Mouse (Mus musculus) liver, embryonic 11.5 days (tissue): ENCODE data around the gene Lrp5. TPM values are rescaled to one million over a fixed set of nuclear protein-coding genes. Genes with fewer than 3 reads are reported as not detected.

Source experiments
- ATAC-seq: fragments of 200-750 bp; cut with Nextera tagmentation; replicated peaks from 2 replicates; pipeline ENCODE4 v1.8.0; 2017; ENCODE audit warnings: moderate number of reproducible peaks, mild to moderate bottlenecking, moderate TSS enrichment, moderate library complexity; ENCODE audit not compliant: low FRiP score
- DNase-seq: peaks from one replicate; pipeline ENCODE4 v3.0.0-alpha.2; 2017; ENCODE audit warnings: low spot score
- H3K27ac ChIP-seq: fragments of 300-500 bp; sonication (generic); 2 replicates; pipeline ENCODE4 v1.5.1; 2014; ENCODE audit warnings: mild to moderate bottlenecking, low read depth, low read length, control low read depth
- H3K27me3 ChIP-seq: fragments of 300-500 bp; sonication (generic); replicated peaks from 2 replicates; pipeline ENCODE4 v1.6.1; 2014; ENCODE audit warnings: low read length, mixed read lengths; ENCODE audit not compliant: control insufficient read depth, insufficient read depth
- H3K36me3 ChIP-seq: fragments of 300-500 bp; sonication (generic); 2 replicates; pipeline ENCODE4 v1.6.1; 2014; ENCODE audit warnings: mild to moderate bottlenecking, low read length, moderate library complexity, mixed read lengths; ENCODE audit not compliant: control insufficient read depth, insufficient read depth
- H3K4me1 ChIP-seq: fragments of 300-500 bp; sonication (generic); replicated peaks from 2 replicates; pipeline ENCODE4 v1.6.1; 2014; ENCODE audit warnings: low read length, mixed read lengths; ENCODE audit not compliant: control insufficient read depth, insufficient read depth
- H3K4me2 ChIP-seq: fragments of 300-500 bp; sonication (generic); 2 replicates; pipeline ENCODE4 v1.6.1; 2014; ENCODE audit warnings: mild to moderate bottlenecking, control low read depth, moderate library complexity
- H3K4me3 ChIP-seq: fragments of 300-500 bp; sonication (generic); 2 replicates; pipeline ENCODE4 v1.5.1; 2014; ENCODE audit warnings: low read depth, low read length, control low read depth
- H3K9ac ChIP-seq: fragments of 300-500 bp; sonication (generic); 2 replicates; pipeline ENCODE4 v1.6.1; 2014; ENCODE audit warnings: low read depth, low read length, control low read depth
- H3K9me3 ChIP-seq: fragments of 300-500 bp; sonication (generic); 2 replicates; pipeline ENCODE4 v1.6.1; 2016; ENCODE audit warnings: low read length, inconsistent platforms, mixed read lengths; ENCODE audit not compliant: control insufficient read depth
- WGBS: fragments of 180-500 bp; shearing (Covaris S2); extraction: QIAGEN DNeasy Blood & Tissue Kit; methylation state at CpG from one replicate; pipeline ENCODE4 v1.1.7; 2014; 5-methylcytosine and 5-hydroxymethylcytosine counted together
- polyA plus RNA-seq: library from polyadenylated mRNA; unstranded; fragments of >200 nt; fragmentation: Nextera tagmentation; extraction: Ambion mirVana; gene quantifications from 2 replicates; pipeline ENCODE4 v1.2.1, GENCODE M21; 2014

Gene Lrp5
- polyA plus RNA-seq, 1 experiment from 2014 or later = 6.3 TPM

- Histone ChIP-seq H3K4me3 (no peak overlapping the region), H3K27ac (no peak overlapping the region), H3K9ac (no peak overlapping the region), H3K4me1 (no peaks in the 10 kb centered on the region), H3K9me3 (peaks cover 4% of the 10 kb centered on the region; the same call in 1 of the 2 replicates), H3K36me3 (peaks cover 37% of the 10 kb centered on the region), H3K4me2 (no peak overlapping the region), H3K27me3 (no peaks in the 10 kb centered on the region)
- ATAC-seq = peak; percentile 61
- DNase-seq = peak; percentile 62
- 61% methylated on average over 5 of the region's 5 CpGs for WGBS
Measured at GRCm38 (mm10) chr19:3623824-3624223, 62.5 kb downstream of the Lrp5 start.

GRCm38 (mm10) chr19:3623294-3623693 is 63.1 kb downstream of the Lrp5 start:
- ATAC-seq (no peak), DNase-seq (no peak)
- peaks cover 37% of the 10 kb centered on the region for H3K36me3 ChIP-seq
- 91% methylated on average over 4 of the region's 4 CpGs for WGBS
- H3K4me2 ChIP-seq = no peak overlapping the region
- H3K4me1 ChIP-seq = no peaks in the 10 kb centered on the region
- no peaks in the 10 kb centered on the region for H3K27me3 ChIP-seq
- no peak overlapping the region for H3K9ac ChIP-seq
- H3K4me3 ChIP-seq = no peak overlapping the region
- no peak overlapping the region for H3K27ac ChIP-seq
- H3K9me3 ChIP-seq = peaks cover 4% of the 10 kb centered on the region; the same call in 1 of the 2 replicates

GRCm38 (mm10) chr19:3620871-3621270 is 65.5 kb downstream of the Lrp5 start:
- H3K9ac ChIP-seq = no peak overlapping the region
- H3K4me1 ChIP-seq = no peaks in the 10 kb centered on the region
- no peak overlapping the region for H3K27ac ChIP-seq
- H3K9me3 ChIP-seq = peaks cover 4% of the 10 kb centered on the region; the same call in 1 of the 2 replicates
- no peaks in the 10 kb centered on the region for H3K27me3 ChIP-seq
- no peak for DNase-seq
- WGBS = 91% methylated on average over 10 of the region's 10 CpGs
- no peak for ATAC-seq
- no peak overlapping the region for H3K4me2 ChIP-seq
- peaks cover 34% of the 10 kb centered on the region for H3K36me3 ChIP-seq
- H3K4me3 ChIP-seq = no peak overlapping the region

GRCm38 (mm10) chr19:3619359-3619758 is 67.0 kb downstream of the Lrp5 start:
- H3K9ac ChIP-seq = no peak overlapping the region
- no peak overlapping the region for H3K4me2 ChIP-seq
- H3K36me3 ChIP-seq = peaks cover 41% of the 10 kb centered on the region
- no peaks in the 10 kb centered on the region for H3K4me1 ChIP-seq
- peaks cover 4% of the 10 kb centered on the region; the same call in 1 of the 2 replicates for H3K9me3 ChIP-seq
- WGBS = 79% methylated on average over 2 of the region's 2 CpGs
- DNase-seq = no peak
- H3K27ac ChIP-seq = no peak overlapping the region
- no peaks in the 10 kb centered on the region for H3K27me3 ChIP-seq
- no peak overlapping the region for H3K4me3 ChIP-seq
- no peak for ATAC-seq

- Histone ChIP-seq H3K9me3 (no peaks in the 10 kb centered on the region), H3K36me3 (peaks cover 34% of the 10 kb centered on the region), H3K27me3 (no peaks in the 10 kb centered on the region), H3K9ac (no peak overlapping the region), H3K27ac (no peak overlapping the region), H3K4me3 (no peak overlapping the region), H3K4me1 (no peaks in the 10 kb centered on the region), H3K4me2 (no peak overlapping the region)
- ATAC-seq (no peak), DNase-seq (no peak)
- 90% methylated on average over 10 of the region's 10 CpGs for WGBS
Measured at GRCm38 (mm10) chr19:3613991-3614390, 72.4 kb downstream of the Lrp5 start.

- 86% methylated on average over 4 of the region's 4 CpGs for WGBS
- Histone ChIP-seq H3K9ac (no peak overlapping the region), H3K36me3 (peaks cover 32% of the 10 kb centered on the region), H3K27me3 (no peaks in the 10 kb centered on the region), H3K9me3 (no peaks in the 10 kb centered on the region), H3K27ac (no peak overlapping the region), H3K4me2 (no peak overlapping the region), H3K4me3 (no peak overlapping the region), H3K4me1 (no peaks in the 10 kb centered on the region)
- ATAC-seq (no peak), DNase-seq (no peak)
Measured at GRCm38 (mm10) chr19:3612534-3613273, 73.7 kb downstream of the Lrp5 start.

GRCm38 (mm10) chr19:3611730-3612129 is 74.6 kb downstream of the Lrp5 start:
- no peak for ATAC-seq
- 82% methylated on average over 8 of the region's 8 CpGs for WGBS
- no peaks in the 10 kb centered on the region for H3K27me3 ChIP-seq

GRCm38 (mm10) chr19:3610886-3611285 is 75.5 kb downstream of the Lrp5 start:
- no peak overlapping the region for H3K9ac ChIP-seq
- ATAC-seq (no peak), DNase-seq (no peak)
- H3K4me3 ChIP-seq = no peak overlapping the region
- H3K27ac ChIP-seq = no peak overlapping the region
- no peaks in the 10 kb centered on the region for H3K9me3 ChIP-seq
- H3K4me1 ChIP-seq = no peaks in the 10 kb centered on the region
- 87% methylated on average over 2 of the region's 2 CpGs for WGBS
- H3K36me3 ChIP-seq = peaks cover 33% of the 10 kb centered on the region
- H3K27me3 ChIP-seq = no peaks in the 10 kb centered on the region
- no peak overlapping the region for H3K4me2 ChIP-seq

More at GRCm38 (mm10) chr19:3611730-3612129, 74.6 kb downstream of the Lrp5 start:
- H3K4me2 ChIP-seq = no peak overlapping the region
- no peak overlapping the region for H3K4me3 ChIP-seq
- no peaks in the 10 kb centered on the region for H3K4me1 ChIP-seq
- DNase-seq = no peak
- H3K27ac ChIP-seq = no peak overlapping the region
- no peaks in the 10 kb centered on the region for H3K9me3 ChIP-seq
- no peak overlapping the region for H3K9ac ChIP-seq
- H3K36me3 ChIP-seq = peaks cover 32% of the 10 kb centered on the region

GRCm38 (mm10) chr19:3609826-3610225 is 76.5 kb downstream of the Lrp5 start:
- Histone ChIP-seq H3K4me1 (no peaks in the 10 kb centered on the region), H3K27ac (no peak overlapping the region), H3K9ac (no peak overlapping the region), H3K27me3 (no peaks in the 10 kb centered on the region), H3K4me3 (no peak overlapping the region), H3K36me3 (peaks cover 36% of the 10 kb centered on the region), H3K4me2 (no peak overlapping the region), H3K9me3 (no peaks in the 10 kb centered on the region)
- DNase-seq (no peak), ATAC-seq (no peak)
- 90% methylated on average over 10 of the region's 10 CpGs for WGBS
